Mouse (Mus musculus): Measurements from ENCODE around the gene Odf4. TPM values are rescaled to one million over a fixed set of nuclear protein-coding genes. Genes with fewer than 3 reads are reported as not detected.

Gene Odf4
- polyA plus RNA-seq, 1 experiment from 2014 or later = not detected

DNA sequence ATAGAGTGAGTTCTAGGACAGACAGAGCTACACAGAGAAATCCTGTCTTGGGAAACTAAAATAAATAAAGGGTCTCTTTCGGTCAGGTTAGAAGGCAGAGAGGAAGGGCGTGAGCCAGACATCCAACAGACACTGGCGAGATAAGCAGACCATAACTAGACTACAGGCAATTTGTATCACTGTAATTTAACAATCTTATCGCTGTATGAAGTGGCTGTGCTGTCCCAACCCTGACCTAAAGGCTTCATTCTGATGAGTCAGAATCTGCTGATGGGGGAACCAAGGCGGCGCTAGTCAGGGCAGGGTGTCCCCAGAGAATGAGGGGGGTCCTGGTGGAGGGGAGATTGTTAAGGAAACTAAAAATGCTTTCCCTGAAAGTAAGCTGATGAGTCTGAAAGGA lies 28.1 kb downstream of the Odf4 start:
- Histone ChIP-seq H3K4me2 (replicated peaks; ENCODE audit: low read depth) (no peak overlapping the region), H3K4me1 (replicated peaks; ENCODE audit: control insufficient read depth, insufficient read depth) (no peaks in the 10 kb centered on the region), H3K4me3 (ENCODE audit: low read depth, low read length) (no peak overlapping the region), H3K36me3 (ENCODE audit: control insufficient read depth, insufficient read depth, low read length) (peaks cover 3% of the 10 kb centered on the region; the same call in 1 of the 2 replicates), H3K27me3 (ENCODE audit: control insufficient read depth, insufficient read depth, low read length) (no peaks in the 10 kb centered on the region), H3K27ac (replicated peaks) (no peak overlapping the region), H3K9ac (ENCODE audit: low read length) (no peak overlapping the region), H3K9me3 (ENCODE audit: control insufficient read depth, low read length) (no peaks in the 10 kb centered on the region)
- DNase-seq (ENCODE audit: low spot score) (no peak), ATAC-seq (ENCODE audit: low FRiP score, low TSS enrichment) (no peak)
- TF ChIP-seq EP300 (optimal IDR thresholded peaks at IDR 0.05) = no peak
- no peak for TF ChIP-seq CTCF (IDR thresholded peaks at IDR 0.05; ENCODE audit: low read depth)
- WGBS = 82% methylated on average over 6 of the region's 6 CpGs

- Histone ChIP-seq H3K27ac (replicated peaks) (no peak overlapping the region), H3K27me3 (ENCODE audit: control insufficient read depth, insufficient read depth, low read length) (no peaks in the 10 kb centered on the region), H3K4me1 (replicated peaks; ENCODE audit: control insufficient read depth, insufficient read depth) (no peaks in the 10 kb centered on the region), H3K4me2 (replicated peaks; ENCODE audit: low read depth) (no peak overlapping the region), H3K36me3 (ENCODE audit: control insufficient read depth, insufficient read depth, low read length) (no peaks in the 10 kb centered on the region), H3K9me3 (ENCODE audit: control insufficient read depth, low read length) (no peaks in the 10 kb centered on the region), H3K4me3 (ENCODE audit: low read depth, low read length) (no peak overlapping the region), H3K9ac (ENCODE audit: low read length) (no peak overlapping the region)
- WGBS = 70% methylated on average over 6 of the region's 6 CpGs
- no peak for DNase-seq (ENCODE audit: low spot score)
- TF ChIP-seq EP300 (optimal IDR thresholded peaks at IDR 0.05) = no peak
- TF ChIP-seq CTCF (IDR thresholded peaks at IDR 0.05; ENCODE audit: low read depth) = no peak
- no peak for ATAC-seq (ENCODE audit: low FRiP score, low TSS enrichment)
These were observed 29.0 kb downstream of the Odf4 start for GRCm38 (mm10) chr11:68897838-68898237.

DNA sequence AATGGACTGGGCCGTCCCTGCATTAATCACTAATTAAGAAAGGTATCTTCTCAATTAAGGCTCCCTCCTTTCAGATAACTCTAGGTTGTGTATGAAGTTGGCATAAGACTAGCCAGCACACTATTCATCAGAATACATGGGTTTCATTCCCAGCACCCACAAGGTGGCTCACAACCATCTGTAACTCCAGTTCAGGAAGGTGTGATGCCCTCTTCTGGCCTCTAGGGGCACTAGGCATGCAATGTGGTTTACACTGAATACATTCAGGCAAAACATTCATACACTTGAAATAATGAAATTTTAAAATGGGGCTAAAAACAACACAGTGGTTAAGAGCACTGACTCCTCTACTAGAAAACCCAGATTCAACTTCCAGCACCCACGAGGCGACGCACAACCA lies 29.8 kb downstream of the Odf4 start:
- ATAC-seq (ENCODE audit: low FRiP score, low TSS enrichment) (no peak), DNase-seq (ENCODE audit: low spot score) (no peak)
- H3K27ac ChIP-seq (replicated peaks) = no peak overlapping the region
- H3K9ac ChIP-seq (ENCODE audit: low read length) = no peak overlapping the region
- no peaks in the 10 kb centered on the region for H3K9me3 ChIP-seq (ENCODE audit: control insufficient read depth, low read length)
- H3K4me2 ChIP-seq (replicated peaks; ENCODE audit: low read depth) = no peak overlapping the region
- no peaks in the 10 kb centered on the region for H3K27me3 ChIP-seq (ENCODE audit: control insufficient read depth, insufficient read depth, low read length)
- no peaks in the 10 kb centered on the region for H3K36me3 ChIP-seq (ENCODE audit: control insufficient read depth, insufficient read depth, low read length)
- WGBS = 54% methylated on average over 4 of the region's 4 CpGs
- H3K4me3 ChIP-seq (ENCODE audit: low read depth, low read length) = no peak overlapping the region
- TF ChIP-seq EP300 (optimal IDR thresholded peaks at IDR 0.05) (no peak), CTCF (IDR thresholded peaks at IDR 0.05; ENCODE audit: low read depth) (peak; percentile 84)
- no peaks in the 10 kb centered on the region for H3K4me1 ChIP-seq (replicated peaks; ENCODE audit: control insufficient read depth, insufficient read depth)

DNA sequence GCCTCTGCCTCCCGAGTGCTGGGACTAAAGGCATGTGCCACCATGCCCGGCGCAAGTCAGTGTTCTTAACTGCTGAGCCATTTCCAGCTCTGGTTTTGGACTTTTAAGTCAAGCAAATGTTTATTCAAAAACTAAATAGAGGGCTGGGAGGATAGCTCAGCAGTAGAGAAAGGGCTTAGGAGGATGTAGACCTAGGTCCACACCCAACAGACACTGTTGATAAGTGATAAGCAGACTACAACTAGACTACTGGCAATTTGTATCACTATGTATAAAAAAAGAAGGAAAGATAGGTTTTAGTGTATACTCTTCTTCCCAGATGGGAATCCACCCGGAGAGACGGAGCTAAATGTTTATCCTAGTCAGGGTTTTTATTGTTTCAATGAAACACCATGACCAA lies 30.6 kb downstream of the Odf4 start:
- no peak for ATAC-seq (ENCODE audit: low FRiP score, low TSS enrichment)
- no peak for DNase-seq (ENCODE audit: low spot score)
- WGBS = 89% methylated on average over 5 of the region's 5 CpGs
- TF ChIP-seq CTCF (IDR thresholded peaks at IDR 0.05; ENCODE audit: low read depth) (no peak), EP300 (optimal IDR thresholded peaks at IDR 0.05) (no peak)
- Histone ChIP-seq H3K4me3 (ENCODE audit: low read depth, low read length) (no peak overlapping the region), H3K27ac (replicated peaks) (no peak overlapping the region), H3K9me3 (ENCODE audit: control insufficient read depth, low read length) (no peaks in the 10 kb centered on the region), H3K4me1 (replicated peaks; ENCODE audit: control insufficient read depth, insufficient read depth) (no peaks in the 10 kb centered on the region), H3K27me3 (ENCODE audit: control insufficient read depth, insufficient read depth, low read length) (no peaks in the 10 kb centered on the region), H3K9ac (ENCODE audit: low read length) (no peak overlapping the region), H3K36me3 (ENCODE audit: control insufficient read depth, insufficient read depth, low read length) (no peaks in the 10 kb centered on the region), H3K4me2 (replicated peaks; ENCODE audit: low read depth) (no peak overlapping the region)

- WGBS = 60% methylated on average over 12 of the region's 12 CpGs
- H3K4me3 ChIP-seq (ENCODE audit: low read depth, low read length) = no peak overlapping the region
- DNase-seq (ENCODE audit: low spot score) = no peak
- TF ChIP-seq CTCF (IDR thresholded peaks at IDR 0.05; ENCODE audit: low read depth) = no peak
- H3K9me3 ChIP-seq (ENCODE audit: control insufficient read depth, low read length) = no peaks in the 10 kb centered on the region
- no peaks in the 10 kb centered on the region for H3K4me1 ChIP-seq (replicated peaks; ENCODE audit: control insufficient read depth, insufficient read depth)
- no peaks in the 10 kb centered on the region for H3K27me3 ChIP-seq (ENCODE audit: control insufficient read depth, insufficient read depth, low read length)
- no peak overlapping the region for H3K9ac ChIP-seq (ENCODE audit: low read length)
- no peak overlapping the region for H3K4me2 ChIP-seq (replicated peaks; ENCODE audit: low read depth)
- H3K27ac ChIP-seq (replicated peaks) = no peak overlapping the region
- no peak for ATAC-seq (ENCODE audit: low FRiP score, low TSS enrichment)
- no peaks in the 10 kb centered on the region for H3K36me3 ChIP-seq (ENCODE audit: control insufficient read depth, insufficient read depth, low read length)
These were observed 32.9 kb downstream of the Odf4 start for GRCm38 (mm10) chr11:68893911-68894464.

DNA sequence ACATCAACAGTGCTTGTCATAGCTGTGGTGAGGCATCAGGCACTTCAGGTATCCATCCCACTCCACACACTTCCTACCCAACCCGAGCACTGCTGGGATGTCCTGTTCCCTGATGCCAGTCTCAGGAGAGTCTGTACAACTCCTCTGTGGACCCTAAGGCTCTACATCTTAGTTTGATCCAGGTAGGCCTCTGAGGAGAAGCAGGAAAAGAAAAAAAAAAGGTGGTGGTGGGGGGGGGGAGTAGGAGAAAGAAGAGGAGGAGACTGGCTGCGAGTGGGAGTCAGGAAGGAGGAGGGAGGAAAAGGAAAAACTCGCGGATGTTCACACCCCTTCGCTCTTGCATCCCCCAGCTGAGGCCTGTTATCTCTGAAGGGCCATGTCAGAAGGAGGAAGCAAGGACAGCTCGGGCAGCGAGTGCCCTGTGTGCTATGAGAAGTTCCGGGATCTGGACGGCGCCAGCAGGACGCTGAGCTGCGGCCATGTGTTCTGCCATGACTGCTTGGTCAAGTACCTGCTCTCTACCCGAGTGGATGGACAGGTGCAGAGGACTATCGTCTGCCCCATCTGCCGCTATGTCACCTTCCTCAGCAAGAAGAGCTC lies 34.5 kb downstream of the Odf4 start:
- no peaks in the 10 kb centered on the region for H3K36me3 ChIP-seq (ENCODE audit: control insufficient read depth, insufficient read depth, low read length)
- DNase-seq (ENCODE audit: low spot score) (no peak), ATAC-seq (ENCODE audit: low FRiP score, low TSS enrichment) (0 out of 2 replicates have a peak, but pooled peaks have one; percentile 43)
- no peaks in the 10 kb centered on the region for H3K4me1 ChIP-seq (replicated peaks; ENCODE audit: control insufficient read depth, insufficient read depth)
- no peaks in the 10 kb centered on the region for H3K27me3 ChIP-seq (ENCODE audit: control insufficient read depth, insufficient read depth, low read length)
- H3K4me2 ChIP-seq (replicated peaks; ENCODE audit: low read depth) = no peak overlapping the region
- TF ChIP-seq CTCF (IDR thresholded peaks at IDR 0.05; ENCODE audit: low read depth) (no peak), EP300 (optimal IDR thresholded peaks at IDR 0.05) (no peak)
- H3K27ac ChIP-seq (replicated peaks) = no peak overlapping the region
- H3K9me3 ChIP-seq (ENCODE audit: control insufficient read depth, low read length) = no peaks in the 10 kb centered on the region
- H3K4me3 ChIP-seq (ENCODE audit: low read depth, low read length) = no peak overlapping the region
- WGBS = 67% methylated on average over 14 of the region's 15 CpGs
- no peak overlapping the region for H3K9ac ChIP-seq (ENCODE audit: low read length)
